Mouse (Mus musculus): ENCODE measurements around the gene AI467606.

GRCm38 (mm10) chr7:127142666-127143065, 51.5 kb downstream of the AI467606 start:
- TF ChIP-seq CTCF (IDR thresholded peaks at IDR 0.05; ENCODE audit: insufficient read depth, low read length) (no peak), POLR2A (IDR thresholded peaks at IDR 0.05; ENCODE audit: borderline replicate concordance, extremely low read depth, low read depth, low read length) (no peak)
